Mouse (Mus musculus): ENCODE measurements at regions not wholly inside any gene's neighbourhood (a gene's known extent, or its start where the extent isn't known, plus 50 kb on each side); places are given as distances from the start of the nearest gene placed in this dataset.

- no peak for TF ChIP-seq CTCF (IDR thresholded peaks at IDR 0.05; ENCODE audit: low read depth, low read length)
- TF ChIP-seq TAL1 (conservative IDR thresholded peaks at IDR 0.05; ENCODE audit: low read depth, low read length): no peak
- TF ChIP-seq GATA2 (IDR thresholded peaks at IDR 0.05; ENCODE audit: borderline replicate concordance, low read depth, low read length): no peak
- no peak for TF ChIP-seq GATA1 (IDR thresholded peaks at IDR 0.05; ENCODE audit: borderline replicate concordance, low read length)
- no peak for TF ChIP-seq POLR2AphosphoS5 (IDR thresholded peaks at IDR 0.05; ENCODE audit: insufficient replicate concordance, low read depth, low read length)
- DNase-seq (ENCODE audit: low spot score): no peak
- H3K9me3 ChIP-seq (replicated peaks): no peaks in the 10 kb centered on the region
- no peak for ATAC-seq (ENCODE audit: extremely low read depth, insufficient number of reproducible peaks, low FRiP score, poor library complexity, severe bottlenecking)
- H3K27me3 ChIP-seq (ENCODE audit: insufficient read depth, low read length): no peaks in the 10 kb centered on the region
- no peaks in the 10 kb centered on the region for H3K36me3 ChIP-seq (replicated peaks)
- H3K4me3 ChIP-seq (ENCODE audit: low read depth, low read length): no peak overlapping the region
- H3K4me1 ChIP-seq (ENCODE audit: insufficient read depth, low read depth, low read length): no peaks in the 10 kb centered on the region
Measured at GRCm38 (mm10) chr2:9197025-9197424, 684.0 kb upstream of the 4930412O13Rik start.

GRCm38 (mm10) chr2:9207963-9208362, 673.1 kb upstream of the 4930412O13Rik start:
- Histone ChIP-seq H3K36me3 (replicated peaks) (no peaks in the 10 kb centered on the region), H3K4me1 (ENCODE audit: insufficient read depth, low read depth, low read length) (no peaks in the 10 kb centered on the region), H3K27me3 (ENCODE audit: insufficient read depth, low read length) (no peaks in the 10 kb centered on the region), H3K9me3 (replicated peaks) (no peaks in the 10 kb centered on the region), H3K4me3 (ENCODE audit: low read depth, low read length) (no peak overlapping the region)
- no peak for ATAC-seq (ENCODE audit: extremely low read depth, insufficient number of reproducible peaks, low FRiP score, poor library complexity, severe bottlenecking)
- TF ChIP-seq TAL1 (conservative IDR thresholded peaks at IDR 0.05; ENCODE audit: low read depth, low read length) (no peak), GATA2 (IDR thresholded peaks at IDR 0.05; ENCODE audit: borderline replicate concordance, low read depth, low read length) (no peak)
- DNase-seq (ENCODE audit: low spot score): no peak

Data from G1E (cell line).